Mouse (Mus musculus) hindbrain, embryonic 15.5 days (tissue): ENCODE results near the gene Dchs1. TPM values are rescaled to one million over a fixed set of nuclear protein-coding genes. Genes with fewer than 3 reads are reported as not detected.
"Not testable (repeated sequence)": the region's sequence is repeated elsewhere in the genome, so short reads cannot be mapped to it uniquely, and the experiment has no call there.

Source experiments
- ATAC-seq: fragments of 200-750 bp; cut with Nextera tagmentation; 2 replicates; pipeline ENCODE4 v1.8.0; 2017; ENCODE audit warnings: low read depth, moderate number of reproducible peaks, moderate TSS enrichment; ENCODE audit not compliant: low FRiP score
- H3K27ac ChIP-seq: fragments of 300-500 bp; sonication (generic); replicated peaks from 2 replicates; pipeline ENCODE4 v1.5.1; 2015; ENCODE audit warnings: mild to moderate bottlenecking, inconsistent platforms
- H3K27me3 ChIP-seq: fragments of 300-500 bp; sonication (generic); 2 replicates; pipeline ENCODE4 v1.6.1; 2015; ENCODE audit warnings: control low read depth, inconsistent platforms
- H3K36me3 ChIP-seq: fragments of 300-500 bp; sonication (generic); 2 replicates; pipeline ENCODE4 v1.6.1; 2015; ENCODE audit warnings: control low read depth, inconsistent platforms
- H3K4me1 ChIP-seq: fragments of 300-500 bp; sonication (generic); replicated peaks from 2 replicates; pipeline ENCODE4 v1.6.1; 2015; ENCODE audit warnings: control low read depth, inconsistent platforms
- H3K4me2 ChIP-seq: fragments of 300-500 bp; sonication (generic); 2 replicates; pipeline ENCODE4 v1.6.1; 2015; ENCODE audit warnings: moderate library complexity, mild to moderate bottlenecking, inconsistent platforms
- H3K4me3 ChIP-seq: fragments of 300-500 bp; sonication (generic); 2 replicates; pipeline ENCODE4 v1.5.1; 2015; ENCODE audit warnings: mild to moderate bottlenecking, inconsistent platforms
- H3K9ac ChIP-seq: fragments of 300-500 bp; sonication (generic); 2 replicates; pipeline ENCODE4 v1.6.1; 2015; ENCODE audit warnings: inconsistent platforms
- H3K9me3 ChIP-seq: fragments of 300-500 bp; sonication (generic); 2 replicates; pipeline ENCODE4 v1.6.1; 2016; ENCODE audit warnings: control low read depth, inconsistent platforms
- WGBS: fragments of 180-500 bp; shearing (Covaris S2); methylation state at CpG from one replicate; pipeline ENCODE4 v1.1.7; 2015; 5-methylcytosine and 5-hydroxymethylcytosine counted together
- polyA plus RNA-seq: library from polyadenylated mRNA; unstranded; fragments of >200 nt; fragmentation: Nextera tagmentation; extraction: Ambion mirVana; gene quantifications from 2 replicates; pipeline ENCODE4 v1.2.1, GENCODE M21; 2015

The Dchs1 gene
- polyA plus RNA-seq, 1 experiment from 2014 or later = 14.3 TPM

- H3K27me3 ChIP-seq = no peaks in the 10 kb centered on the region
- peak overlapping the region; percentile 89 for H3K4me2 ChIP-seq
- WGBS = 29% methylated on average over 3 of the region's 3 CpGs
- no peak overlapping the region for H3K27ac ChIP-seq
- H3K9ac ChIP-seq = peak overlapping the region; percentile 82; the same call in 1 of the 2 replicates
- peaks cover 44% of the 10 kb centered on the region for H3K36me3 ChIP-seq
- H3K9me3 ChIP-seq = no peaks in the 10 kb centered on the region
- no peak for ATAC-seq
- peaks cover 35% of the 10 kb centered on the region for H3K4me1 ChIP-seq
- H3K4me3 ChIP-seq = peak overlapping the region; percentile 73
Measured at GRCm38 (mm10) chr7:105737648-105738047, 49.8 kb downstream of the Dchs1 start.

GRCm38 (mm10) chr7:105736911-105737521, 50.4 kb downstream of the Dchs1 start, which contains the start of gene Rrp8:
Gene Rrp8, minus strand, starts transcription at chr7:105737385.
- peaks cover 44% of the 10 kb centered on the region for H3K36me3 ChIP-seq
- peak within 1 kb of the TSS; percentile 73 for H3K4me3 ChIP-seq
- H3K9me3 ChIP-seq = no peaks in the 10 kb centered on the region
- peaks cover 35% of the 10 kb centered on the region for H3K4me1 ChIP-seq
- H3K4me2 ChIP-seq = peak within 1 kb of the TSS; percentile 89
- peak within 1 kb of the TSS; percentile 82 for H3K9ac ChIP-seq
- ATAC-seq = peak; percentile 31; the same call in 1 of the 2 replicates
- WGBS = under 1% methylated on average over 30 of the region's 30 CpGs
- peak within 1 kb of the TSS; percentile 80 for H3K27ac ChIP-seq
- no peaks in the 10 kb centered on the region for H3K27me3 ChIP-seq

GRCm38 (mm10) chr7:105736264-105736901, 51.1 kb downstream of the Dchs1 start, which contains the start of gene Ilk:
Gene Ilk, plus strand, starts transcription at chr7:105736592.
- H3K4me2 ChIP-seq = peak within 1 kb of the TSS; percentile 89
- peak within 1 kb of the TSS; percentile 80 for H3K27ac ChIP-seq
- H3K9me3 ChIP-seq = no peaks in the 10 kb centered on the region
- peaks cover 35% of the 10 kb centered on the region for H3K4me1 ChIP-seq
- no peaks in the 10 kb centered on the region for H3K27me3 ChIP-seq
- peak; percentile 97 for ATAC-seq
- peak within 1 kb of the TSS; percentile 82 for H3K9ac ChIP-seq
- H3K4me3 ChIP-seq = peak within 1 kb of the TSS; percentile 73
- under 1% methylated on average over 58 of the region's 62 CpGs for WGBS
- H3K36me3 ChIP-seq = peaks cover 44% of the 10 kb centered on the region

- WGBS = 63% methylated on average over 4 of the region's 4 CpGs
- H3K9ac ChIP-seq = peak overlapping the region; percentile 82; the same call in 1 of the 2 replicates
Measured at GRCm38 (mm10) chr7:105735464-105735863, 52.0 kb downstream of the Dchs1 start.

DNA sequence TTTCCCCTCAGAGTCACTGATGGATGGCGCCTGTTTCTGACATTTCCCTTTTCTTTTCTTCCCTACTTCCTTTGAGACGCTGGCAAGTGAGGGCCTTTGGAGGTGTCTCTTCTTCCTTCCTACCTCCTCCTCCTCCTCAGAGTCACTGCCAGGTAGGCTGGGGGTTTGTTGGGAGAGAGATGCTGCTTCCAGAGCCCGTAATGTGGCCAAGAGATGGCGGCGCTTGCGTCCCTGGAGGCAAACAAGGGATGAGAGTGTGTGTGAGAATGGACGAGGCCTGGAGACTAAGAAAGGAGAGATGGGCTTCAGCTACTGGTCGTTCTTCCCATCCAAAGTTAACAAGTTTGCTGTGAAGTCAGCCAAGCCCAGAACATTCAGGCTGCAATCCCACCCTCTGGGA, 52.6 kb downstream of the Dchs1 start:
- Histone ChIP-seq H3K4me2 (peak overlapping the region; percentile 89; the same call in 1 of the 2 replicates), H3K4me3 (no peak overlapping the region), H3K27ac (no peak overlapping the region), H3K36me3 (peaks cover 38% of the 10 kb centered on the region), H3K4me1 (peaks cover 35% of the 10 kb centered on the region), H3K9ac (no peak overlapping the region), H3K27me3 (no peaks in the 10 kb centered on the region), H3K9me3 (no peaks in the 10 kb centered on the region)
- WGBS = 83% methylated on average over 8 of the region's 8 CpGs
- ATAC-seq = no peak

More at GRCm38 (mm10) chr7:105735464-105735863, 52.0 kb downstream of the Dchs1 start:
- H3K4me2 ChIP-seq = peak overlapping the region; percentile 89
- peaks cover 35% of the 10 kb centered on the region for H3K4me1 ChIP-seq
- not testable (repeated sequence) for H3K27ac ChIP-seq, ATAC-seq, H3K9me3 ChIP-seq, H3K27me3 ChIP-seq
- peaks cover 38% of the 10 kb centered on the region for H3K36me3 ChIP-seq
- H3K4me3 ChIP-seq = peak overlapping the region; percentile 73

DNA sequence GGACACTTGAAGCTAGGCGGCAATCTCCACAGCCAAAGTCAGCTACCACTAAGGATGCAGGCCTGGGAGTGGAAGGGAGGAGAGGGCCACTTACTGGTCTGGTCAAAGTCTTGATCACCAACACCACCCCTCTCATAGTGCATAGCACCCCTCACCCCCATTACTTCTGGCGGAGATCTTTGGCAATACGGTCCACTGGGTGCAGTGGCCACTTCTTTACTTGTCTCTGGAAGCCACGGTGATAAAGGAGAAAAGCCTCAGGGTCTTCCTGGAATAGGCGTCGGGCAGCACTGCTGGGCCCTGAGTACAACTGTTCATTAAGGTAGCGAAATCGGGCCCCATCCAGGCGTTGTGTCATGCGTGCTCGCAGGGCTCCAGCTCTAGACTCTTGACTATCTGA, 53.6 kb downstream of the Dchs1 start:
- Histone ChIP-seq H3K4me2 (no peak overlapping the region), H3K4me1 (peaks cover 33% of the 10 kb centered on the region), H3K9ac (no peak overlapping the region), H3K27ac (no peak overlapping the region), H3K36me3 (peaks cover 45% of the 10 kb centered on the region), H3K27me3 (no peaks in the 10 kb centered on the region), H3K4me3 (no peak overlapping the region), H3K9me3 (no peaks in the 10 kb centered on the region)
- no peak for ATAC-seq
- 97% methylated on average over 11 of the region's 11 CpGs for WGBS

- Histone ChIP-seq H3K4me1 (peaks cover 3% of the 10 kb centered on the region; the same call in 1 of the 2 replicates), H3K9me3 (no peaks in the 10 kb centered on the region), H3K27me3 (no peaks in the 10 kb centered on the region), H3K4me3 (no peak overlapping the region), H3K36me3 (peaks cover 37% of the 10 kb centered on the region), H3K9ac (no peak overlapping the region), H3K4me2 (no peak overlapping the region), H3K27ac (0 out of 2 replicates have a peak overlapping the region, but pooled peaks have one; percentile 2)
- WGBS = 40% methylated on average over 6 of the region's 6 CpGs
- no peak for ATAC-seq
Measured at GRCm38 (mm10) chr7:105728701-105729428, 58.6 kb downstream of the Dchs1 start.

DNA sequence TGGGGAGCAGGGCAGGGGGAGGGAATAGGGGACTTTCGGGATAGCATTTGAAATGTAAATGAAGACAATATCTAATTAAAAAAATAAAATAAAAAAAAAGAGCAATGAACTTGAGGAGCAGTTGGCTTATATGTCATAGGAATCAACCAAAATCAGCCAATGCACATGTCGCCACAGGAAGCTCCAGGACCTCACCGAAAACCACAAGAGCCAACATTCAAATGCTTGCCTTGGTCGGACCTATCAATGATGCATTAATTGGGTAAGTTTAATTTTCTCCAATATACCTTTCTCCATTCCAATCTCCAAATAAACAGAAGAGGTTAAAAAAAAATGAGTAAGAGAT, 60.5 kb downstream of the Dchs1 start:
- H3K27ac ChIP-seq = no peak overlapping the region

DNA sequence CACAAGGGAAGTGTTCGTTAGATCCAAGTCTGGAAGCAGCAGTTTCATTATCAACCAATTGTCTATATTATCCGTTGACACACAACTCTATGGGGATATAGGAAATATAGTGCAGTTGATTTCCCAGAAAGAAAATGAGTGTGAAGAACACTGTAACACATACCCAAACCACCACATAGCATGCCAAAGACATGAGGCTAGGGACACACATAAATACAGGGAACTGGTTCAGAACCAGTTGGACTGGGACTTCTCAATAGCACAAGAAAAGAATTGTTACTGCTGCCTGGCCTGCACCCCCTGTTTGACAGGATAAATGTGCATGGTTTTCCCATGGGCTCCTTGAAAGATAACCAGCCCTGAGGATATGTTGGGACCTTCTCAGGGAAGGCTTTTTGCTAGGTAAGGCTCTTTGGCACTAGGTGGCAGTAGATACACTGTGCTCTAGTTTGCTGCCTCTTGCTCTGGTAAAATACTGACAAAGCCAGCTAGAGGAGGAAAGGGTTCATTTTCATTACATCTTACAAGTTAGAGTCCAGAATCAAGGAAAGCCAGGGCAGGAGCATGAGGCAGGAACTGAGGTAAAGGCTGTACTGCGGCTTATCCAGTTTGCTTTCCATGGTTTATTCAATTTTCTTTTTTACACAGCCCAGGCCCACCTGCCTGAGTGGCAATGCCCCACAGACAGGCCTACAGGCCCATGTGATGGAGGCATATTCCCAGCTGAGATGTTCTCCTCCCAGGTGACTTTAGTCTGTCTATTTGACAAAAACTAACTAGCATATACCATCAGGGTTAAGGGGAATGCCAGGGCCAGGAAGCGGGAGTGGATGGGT, 61.1 kb downstream of the Dchs1 start:
- Histone ChIP-seq H3K4me3 (no peak overlapping the region), H3K4me1 (peaks cover 3% of the 10 kb centered on the region; the same call in 1 of the 2 replicates), H3K9me3 (no peaks in the 10 kb centered on the region), H3K27me3 (no peaks in the 10 kb centered on the region), H3K4me2 (no peak overlapping the region), H3K27ac (0 out of 2 replicates have a peak overlapping the region, but pooled peaks have one; percentile 19), H3K9ac (no peak overlapping the region), H3K36me3 (peaks cover 13% of the 10 kb centered on the region)
- peak; percentile 86 for ATAC-seq
- 80% methylated on average over 4 of the region's 4 CpGs for WGBS

More for the DNA sequence above, 60.5 kb downstream of the Dchs1 start:
- H3K27me3 ChIP-seq = no peaks in the 10 kb centered on the region
- peaks cover 19% of the 10 kb centered on the region for H3K36me3 ChIP-seq
- no peak overlapping the region for H3K4me2 ChIP-seq
- H3K4me3 ChIP-seq = no peak overlapping the region
- WGBS = 93% methylated on average over 4 of the region's 4 CpGs
- H3K9me3 ChIP-seq = no peaks in the 10 kb centered on the region
- no peak overlapping the region for H3K9ac ChIP-seq
- peaks cover 3% of the 10 kb centered on the region; the same call in 1 of the 2 replicates for H3K4me1 ChIP-seq
- no peak for ATAC-seq

DNA sequence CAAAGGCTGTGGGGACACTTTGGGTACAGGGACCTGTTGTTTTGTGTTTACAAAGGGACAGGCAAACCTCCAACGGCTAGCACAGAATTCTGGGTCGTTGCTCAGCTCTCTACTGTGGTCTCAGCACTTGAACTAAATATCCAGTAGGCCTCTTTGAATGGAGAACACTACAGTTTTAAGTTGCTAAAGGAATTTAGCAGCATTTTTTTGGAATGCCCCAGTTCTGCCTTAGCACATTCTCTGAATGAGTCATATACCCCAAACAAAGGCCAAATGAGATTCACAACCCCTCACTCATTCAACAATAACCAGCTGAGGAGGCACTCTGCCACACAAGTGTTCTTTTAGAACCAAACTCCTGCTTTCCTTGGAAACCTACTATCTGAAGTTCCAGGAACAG, 65.5 kb downstream of the Dchs1 start:
- peaks cover 3% of the 10 kb centered on the region; the same call in 1 of the 2 replicates for H3K4me1 ChIP-seq
- no peaks in the 10 kb centered on the region for H3K9me3 ChIP-seq
- H3K27ac ChIP-seq = no peak overlapping the region
- H3K27me3 ChIP-seq = no peaks in the 10 kb centered on the region
- no peak overlapping the region for H3K9ac ChIP-seq
- no peak overlapping the region for H3K4me3 ChIP-seq
- H3K4me2 ChIP-seq = no peak overlapping the region
- WGBS = 83% methylated on average over 2 of the region's 2 CpGs
- ATAC-seq = no peak
- no peaks in the 10 kb centered on the region for H3K36me3 ChIP-seq

- H3K9ac ChIP-seq = no peak overlapping the region
- H3K36me3 ChIP-seq = no peaks in the 10 kb centered on the region
- no peak overlapping the region for H3K27ac ChIP-seq
- H3K4me1 ChIP-seq = no peaks in the 10 kb centered on the region
- ATAC-seq = no peak
- no peak overlapping the region for H3K4me2 ChIP-seq
- H3K27me3 ChIP-seq = no peaks in the 10 kb centered on the region
- no peak overlapping the region for H3K4me3 ChIP-seq
- WGBS = 67% methylated on average over 3 of the region's 3 CpGs
- no peaks in the 10 kb centered on the region for H3K9me3 ChIP-seq
Measured at GRCm38 (mm10) chr7:105715366-105715765, 72.1 kb downstream of the Dchs1 start.
